Mouse (Mus musculus): ENCODE measurements around the gene Prss53. TPM values are rescaled to one million over a fixed set of nuclear protein-coding genes. Genes with fewer than 3 reads are reported as not detected.

Gene Prss53
- polyA plus RNA-seq (2015; fragmentation: Nextera tagmentation; extraction: Ambion mirVana) = 1.7 and 1.8 TPM in 2 replicates

- 0 out of 2 replicates have a peak, but pooled peaks cover 5% of the 10 kb centered on the region for H3K36me3 ChIP-seq (ENCODE audit: control insufficient read depth, insufficient read depth, low read length)
- H3K27ac ChIP-seq (ENCODE audit: low read length) = no peak within 1 kb of the TSS
- H3K4me3 ChIP-seq (replicated peaks; ENCODE audit: low read length) = no peak within 1 kb of the TSS
- peak; percentile 8; the same call in 1 of the 2 replicates for ATAC-seq (ENCODE audit: insufficient read depth, low FRiP score)
- H3K9ac ChIP-seq (ENCODE audit: low read length) = no peak within 1 kb of the TSS
- no peaks in the 10 kb centered on the region for H3K9me3 ChIP-seq (replicated peaks; ENCODE audit: control insufficient read depth, low read length)
- H3K27me3 ChIP-seq (ENCODE audit: control insufficient read depth, insufficient read depth, low read length) = no peaks in the 10 kb centered on the region
- peaks cover 7% of the 10 kb centered on the region for H3K4me1 ChIP-seq (ENCODE audit: control insufficient read depth, insufficient read depth, low read length)
- no peak within 1 kb of the TSS for H3K4me2 ChIP-seq (ENCODE audit: low read depth, low read length)
- 26% methylated on average over 4 of the region's 4 CpGs for WGBS
Measured at GRCm38 (mm10) chr7:127890798-127891197, at the start of gene Prss53. TSS of gene Prss53 (minus strand) at chr7:127890970.

- 54% methylated on average over 18 of the region's 18 CpGs for WGBS
- Histone ChIP-seq H3K4me1 (ENCODE audit: control insufficient read depth, insufficient read depth, low read length) (peaks cover 31% of the 10 kb centered on the region), H3K9me3 (replicated peaks; ENCODE audit: control insufficient read depth, low read length) (no peaks in the 10 kb centered on the region), H3K9ac (ENCODE audit: low read length) (peak overlapping the region; percentile 78), H3K36me3 (ENCODE audit: control insufficient read depth, insufficient read depth, low read length) (no peaks in the 10 kb centered on the region), H3K4me2 (ENCODE audit: low read depth, low read length) (peak overlapping the region; percentile 69), H3K4me3 (replicated peaks; ENCODE audit: low read length) (peak overlapping the region; percentile 70), H3K27me3 (ENCODE audit: control insufficient read depth, insufficient read depth, low read length) (no peaks in the 10 kb centered on the region), H3K27ac (ENCODE audit: low read length) (peak overlapping the region; percentile 73; the same call in 1 of the 2 replicates)
- no peak for ATAC-seq (ENCODE audit: insufficient read depth, low FRiP score)
Measured at GRCm38 (mm10) chr7:127936216-127936884, 45.6 kb upstream of the Prss53 start.

GRCm38 (mm10) chr7:127935748-127936159 is 45.0 kb upstream of the Prss53 start:
- peak; percentile 17; the same call in 1 of the 2 replicates for ATAC-seq (ENCODE audit: insufficient read depth, low FRiP score)
- H3K9ac ChIP-seq (ENCODE audit: low read length) = peak overlapping the region; percentile 78
- H3K36me3 ChIP-seq (ENCODE audit: control insufficient read depth, insufficient read depth, low read length) = no peaks in the 10 kb centered on the region
- no peaks in the 10 kb centered on the region for H3K27me3 ChIP-seq (ENCODE audit: control insufficient read depth, insufficient read depth, low read length)
- peaks cover 35% of the 10 kb centered on the region for H3K4me1 ChIP-seq (ENCODE audit: control insufficient read depth, insufficient read depth, low read length)
- under 1% methylated on average over 38 of the region's 38 CpGs for WGBS
- H3K9me3 ChIP-seq (replicated peaks; ENCODE audit: control insufficient read depth, low read length) = no peaks in the 10 kb centered on the region
- peak overlapping the region; percentile 73 for H3K27ac ChIP-seq (ENCODE audit: low read length)
- peak overlapping the region; percentile 70 for H3K4me3 ChIP-seq (replicated peaks; ENCODE audit: low read length)
- H3K4me2 ChIP-seq (ENCODE audit: low read depth, low read length) = peak overlapping the region; percentile 69

GRCm38 (mm10) chr7:127935028-127935722 is 44.4 kb upstream of the Prss53 start:
- Histone ChIP-seq H3K9me3 (replicated peaks; ENCODE audit: control insufficient read depth, low read length) (no peaks in the 10 kb centered on the region), H3K9ac (ENCODE audit: low read length) (peak overlapping the region; percentile 78), H3K4me1 (ENCODE audit: control insufficient read depth, insufficient read depth, low read length) (peaks cover 35% of the 10 kb centered on the region), H3K27me3 (ENCODE audit: control insufficient read depth, insufficient read depth, low read length) (no peaks in the 10 kb centered on the region), H3K4me2 (ENCODE audit: low read depth, low read length) (peak overlapping the region; percentile 69), H3K36me3 (ENCODE audit: control insufficient read depth, insufficient read depth, low read length) (no peaks in the 10 kb centered on the region), H3K4me3 (replicated peaks; ENCODE audit: low read length) (peak overlapping the region; percentile 70), H3K27ac (ENCODE audit: low read length) (peak overlapping the region; percentile 73)
- WGBS = 6% methylated on average over 32 of the region's 32 CpGs
- peak; percentile 91 for ATAC-seq (ENCODE audit: insufficient read depth, low FRiP score)

GRCm38 (mm10) chr7:127934075-127934474 is 43.3 kb upstream of the Prss53 start:
- 82% methylated on average over 5 of the region's 5 CpGs for WGBS
- H3K9ac ChIP-seq (ENCODE audit: low read length) = peak overlapping the region; percentile 49
- no peak for ATAC-seq (ENCODE audit: insufficient read depth, low FRiP score)

DNA sequence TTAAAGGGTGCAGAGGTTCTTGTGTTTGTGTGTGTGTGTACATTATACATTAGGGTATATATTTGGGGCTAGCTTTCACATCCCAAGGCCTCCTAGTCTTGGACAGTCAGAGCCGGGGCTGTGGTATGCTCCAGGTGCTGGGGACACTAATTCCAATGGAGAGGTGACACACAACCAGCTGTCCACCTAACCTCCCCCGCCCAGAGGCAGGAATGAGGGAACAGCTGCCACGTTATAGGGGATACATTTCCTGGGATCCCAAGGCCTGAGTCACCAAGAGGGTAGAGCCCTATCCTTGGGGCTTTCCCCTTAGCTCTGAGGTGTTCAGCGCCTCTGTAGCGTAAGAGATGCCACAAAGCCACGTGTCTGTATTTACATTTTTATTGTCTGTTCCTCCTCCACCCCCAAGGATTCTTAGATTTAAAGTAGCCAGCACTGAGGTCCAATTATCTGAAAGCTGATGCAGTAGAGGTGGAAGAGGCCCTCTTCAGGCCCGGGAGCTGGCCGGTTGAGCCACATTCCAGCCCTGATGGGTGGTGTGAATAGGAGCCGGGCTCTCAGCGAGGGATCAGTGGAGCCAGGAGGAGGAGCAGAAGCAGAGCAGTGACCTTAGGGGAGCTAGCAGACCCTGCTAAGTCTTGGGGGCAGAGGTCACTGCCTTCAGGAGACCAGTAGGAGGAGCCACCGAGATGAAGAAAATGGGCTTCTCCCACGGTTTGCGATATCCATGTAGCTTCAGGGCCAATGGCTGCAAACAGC is 41.7 kb upstream of the Prss53 start:
- WGBS = 27% methylated on average over 13 of the region's 13 CpGs
- H3K4me2 ChIP-seq (ENCODE audit: low read depth, low read length) = peak overlapping the region; percentile 33
- no peaks in the 10 kb centered on the region for H3K36me3 ChIP-seq (ENCODE audit: control insufficient read depth, insufficient read depth, low read length)
- H3K9me3 ChIP-seq (replicated peaks; ENCODE audit: control insufficient read depth, low read length) = no peaks in the 10 kb centered on the region
- peaks cover 35% of the 10 kb centered on the region for H3K4me1 ChIP-seq (ENCODE audit: control insufficient read depth, insufficient read depth, low read length)
- no peaks in the 10 kb centered on the region for H3K27me3 ChIP-seq (ENCODE audit: control insufficient read depth, insufficient read depth, low read length)
- peak overlapping the region; percentile 89 for H3K27ac ChIP-seq (ENCODE audit: low read length)
- no peak overlapping the region for H3K4me3 ChIP-seq (replicated peaks; ENCODE audit: low read length)
- no peak for ATAC-seq (ENCODE audit: insufficient read depth, low FRiP score)
- peak overlapping the region; percentile 55 for H3K9ac ChIP-seq (ENCODE audit: low read length)

More at GRCm38 (mm10) chr7:127934075-127934474, 43.3 kb upstream of the Prss53 start:
- H3K36me3 ChIP-seq (ENCODE audit: control insufficient read depth, insufficient read depth, low read length) = no peaks in the 10 kb centered on the region
- no peak overlapping the region for H3K4me2 ChIP-seq (ENCODE audit: low read depth, low read length)
- H3K4me3 ChIP-seq (replicated peaks; ENCODE audit: low read length) = no peak overlapping the region
- 0 out of 2 replicates have a peak overlapping the region, but pooled peaks have one; percentile 11 for H3K27ac ChIP-seq (ENCODE audit: low read length)
- no peaks in the 10 kb centered on the region for H3K9me3 ChIP-seq (replicated peaks; ENCODE audit: control insufficient read depth, low read length)
- H3K27me3 ChIP-seq (ENCODE audit: control insufficient read depth, insufficient read depth, low read length) = no peaks in the 10 kb centered on the region
- peaks cover 35% of the 10 kb centered on the region for H3K4me1 ChIP-seq (ENCODE audit: control insufficient read depth, insufficient read depth, low read length)

DNA sequence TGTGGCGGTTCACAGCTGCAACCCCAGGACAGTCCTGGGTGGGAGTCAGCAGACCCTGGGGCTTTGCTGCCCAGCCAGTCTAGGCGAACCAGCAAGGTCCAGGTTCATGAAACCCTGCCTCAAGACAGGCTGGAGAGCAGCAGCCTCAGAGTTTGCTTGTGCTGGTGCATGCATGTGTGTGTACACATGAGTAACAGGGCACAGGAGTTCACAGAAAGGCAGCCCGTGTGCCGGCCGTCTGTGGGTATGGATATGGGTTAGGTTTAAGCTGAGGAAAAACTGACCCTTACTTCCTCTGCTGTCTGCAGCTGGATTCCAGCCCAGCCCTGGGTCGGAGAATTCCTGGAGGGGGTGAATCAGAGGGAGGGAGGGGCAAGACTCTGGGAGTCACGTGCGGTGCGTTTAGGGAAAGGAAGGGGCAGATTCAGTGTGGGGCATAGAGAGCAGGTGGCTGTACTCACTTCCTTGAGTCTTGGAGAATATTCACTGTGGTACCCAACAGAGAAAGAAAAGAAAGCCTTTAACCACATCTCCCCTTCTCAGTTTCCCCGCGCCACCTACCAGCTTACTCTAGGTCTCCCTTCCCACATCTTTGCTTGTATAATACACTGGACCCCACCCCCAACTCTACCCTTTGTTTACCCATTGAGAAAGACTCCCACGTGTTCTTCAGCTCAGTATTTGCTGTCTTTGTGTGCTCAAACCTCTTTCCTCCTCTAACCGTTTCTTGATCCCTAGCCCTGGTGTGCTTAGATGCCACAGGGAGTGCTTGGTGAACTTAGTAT is 40.8 kb upstream of the Prss53 start:
- WGBS = 20% methylated on average over 13 of the region's 13 CpGs
- Histone ChIP-seq H3K27ac (ENCODE audit: low read length) (peak overlapping the region; percentile 89), H3K9me3 (replicated peaks; ENCODE audit: control insufficient read depth, low read length) (no peaks in the 10 kb centered on the region), H3K9ac (ENCODE audit: low read length) (peak overlapping the region; percentile 41), H3K27me3 (ENCODE audit: control insufficient read depth, insufficient read depth, low read length) (no peaks in the 10 kb centered on the region), H3K4me3 (replicated peaks; ENCODE audit: low read length) (no peak overlapping the region), H3K36me3 (ENCODE audit: control insufficient read depth, insufficient read depth, low read length) (peaks cover under 1% of the 10 kb centered on the region; the same call in 1 of the 2 replicates), H3K4me2 (ENCODE audit: low read depth, low read length) (peak overlapping the region; percentile 33), H3K4me1 (ENCODE audit: control insufficient read depth, insufficient read depth, low read length) (peaks cover 33% of the 10 kb centered on the region)
- peak; percentile 16 for ATAC-seq (ENCODE audit: insufficient read depth, low FRiP score)

DNA sequence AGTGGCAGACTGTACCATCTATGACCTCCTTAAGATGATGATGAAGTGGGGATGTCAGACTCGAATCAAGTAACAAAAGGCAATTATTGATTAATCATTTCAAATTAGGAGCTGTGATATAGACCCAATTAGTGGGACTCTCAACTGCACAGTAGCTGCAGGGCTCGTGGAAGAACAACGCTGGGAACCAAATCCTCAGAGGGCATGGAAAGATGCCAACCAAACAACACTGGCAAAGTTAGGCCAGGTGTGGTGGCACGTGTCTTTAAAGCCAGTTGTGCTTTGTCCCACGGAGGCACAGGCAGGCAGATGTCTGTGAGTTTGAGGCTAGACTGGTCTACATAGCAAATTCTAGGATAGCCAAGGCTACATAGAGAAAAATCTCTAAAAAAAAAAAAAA is 39.9 kb upstream of the Prss53 start:
- Histone ChIP-seq H3K27me3 (ENCODE audit: control insufficient read depth, insufficient read depth, low read length) (no peaks in the 10 kb centered on the region), H3K27ac (ENCODE audit: low read length) (peak overlapping the region; percentile 89), H3K9ac (ENCODE audit: low read length) (0 out of 2 replicates have a peak overlapping the region, but pooled peaks have one; percentile 24), H3K4me1 (ENCODE audit: control insufficient read depth, insufficient read depth, low read length) (peaks cover 29% of the 10 kb centered on the region), H3K4me3 (replicated peaks; ENCODE audit: low read length) (peak overlapping the region; percentile 59; the same call in 1 of the 2 replicates), H3K36me3 (ENCODE audit: control insufficient read depth, insufficient read depth, low read length) (peaks cover 6% of the 10 kb centered on the region), H3K4me2 (ENCODE audit: low read depth, low read length) (peak overlapping the region; percentile 43), H3K9me3 (replicated peaks; ENCODE audit: control insufficient read depth, low read length) (no peaks in the 10 kb centered on the region)
- WGBS = 64% methylated on average over 5 of the region's 5 CpGs
- no peak for ATAC-seq (ENCODE audit: insufficient read depth, low FRiP score)

Measured in stomach, embryonic 16.5 days (tissue).